In genomic region chr19:4296611-4297010, GRCm38 (mm10) we compare ENCODE assay signal across 13 mouse cellular contexts. TPM values are rescaled to one million over a fixed set of nuclear protein-coding genes. Genes with fewer than 3 reads are reported as not detected.
DNase-seq lines count a peak whose midpoint lies in the region; ATAC-seq lines count a peak whose summit lies in the region.
"Had no signal": no experiment of that assay in that cellular context is flagged by ENCODE, and none has a peak within 500 bp of the region (broad histone marks: within the 10 kb centered on the region; RNA-seq: fewer than 3 reads in every experiment).

No protein-coding gene starts in this region.

- H3K9ac ChIP-seq in heart, embryonic 16.5 days (ENCODE audit: low read length), result 0 out of 2 replicates have a peak overlapping the region, but pooled peaks have one; percentile 7
- H3K9ac ChIP-seq in neural tube, embryonic 15.5 days (replicated peaks), result 0 out of 2 replicates have a peak overlapping the region, but pooled peaks have one; percentile 1
- H3K9ac ChIP-seq in stomach, embryonic 16.5 days (ENCODE audit: low read length), result no peak overlapping the region
- H3K9ac ChIP-seq: forebrain, embryonic 15.5 days; heart, embryonic 15.5 days had no signal

- no peaks in the 10 kb centered on the region for H3K9me3 ChIP-seq in heart, embryonic 16.5 days (replicated peaks; ENCODE audit: control insufficient read depth, low read length)
- no peaks in the 10 kb centered on the region for H3K9me3 ChIP-seq in neural tube, embryonic 15.5 days (replicated peaks)
- H3K9me3 ChIP-seq in stomach, embryonic 16.5 days (replicated peaks; ENCODE audit: control insufficient read depth, low read length), result no peaks in the 10 kb centered on the region
- H3K9me3 ChIP-seq: forebrain, embryonic 15.5 days; heart, embryonic 15.5 days had no signal

- peaks cover 15% of the 10 kb centered on the region for H3K36me3 ChIP-seq in heart, embryonic 16.5 days (ENCODE audit: control insufficient read depth, insufficient read depth)
- H3K36me3 ChIP-seq in neural tube, embryonic 15.5 days, result peaks cover 21% of the 10 kb centered on the region
- H3K36me3 ChIP-seq in stomach, embryonic 16.5 days (ENCODE audit: control insufficient read depth, insufficient read depth, low read length), result peaks cover 11% of the 10 kb centered on the region

- H3K4me3 ChIP-seq in heart, embryonic 16.5 days (ENCODE audit: low read length), result no peak overlapping the region
- no peak overlapping the region for H3K4me3 ChIP-seq in neural tube, embryonic 15.5 days (replicated peaks)
- no peak overlapping the region for H3K4me3 ChIP-seq in brown adipose tissue, adult 24 weeks (ENCODE audit: insufficient read depth, low read depth, low read length)
- H3K4me3 ChIP-seq in stomach, embryonic 16.5 days (replicated peaks; ENCODE audit: low read length), result no peak overlapping the region
- H3K4me3 ChIP-seq: forebrain, embryonic 15.5 days; heart, embryonic 15.5 days had no signal

- H3K4me1 ChIP-seq in heart, embryonic 16.5 days (ENCODE audit: control insufficient read depth, insufficient read depth, low read length), result peaks cover 21% of the 10 kb centered on the region
- peaks cover 37% of the 10 kb centered on the region for H3K4me1 ChIP-seq in neural tube, embryonic 15.5 days
- H3K4me1 ChIP-seq in brown adipose tissue, adult 24 weeks (ENCODE audit: control insufficient read depth, insufficient read depth, insufficient read length, low read length), result peaks cover 68% of the 10 kb centered on the region
- H3K4me1 ChIP-seq in stomach, embryonic 16.5 days (ENCODE audit: control insufficient read depth, insufficient read depth, low read length), result peaks cover 41% of the 10 kb centered on the region

- ATAC-seq in heart, embryonic 16.5 days (replicated peaks; ENCODE audit: extremely low read depth, insufficient read depth, low FRiP score), result no peak
- ATAC-seq in neural tube, embryonic 15.5 days (ENCODE audit: low FRiP score), result no peak
- ATAC-seq in stomach, embryonic 16.5 days (ENCODE audit: insufficient read depth, low FRiP score), result no peak
- ATAC-seq: forebrain, embryonic 15.5 days had no signal

- no peaks in the 10 kb centered on the region for H3K27me3 ChIP-seq in heart, embryonic 16.5 days (ENCODE audit: control insufficient read depth, insufficient read depth, low read length)
- no peaks in the 10 kb centered on the region for H3K27me3 ChIP-seq in neural tube, embryonic 15.5 days (replicated peaks)
- no peaks in the 10 kb centered on the region for H3K27me3 ChIP-seq in stomach, embryonic 16.5 days (ENCODE audit: control insufficient read depth, insufficient read depth, low read length)
- H3K27me3 ChIP-seq: forebrain, embryonic 15.5 days; heart, embryonic 15.5 days had no signal

- no peak overlapping the region for H3K4me2 ChIP-seq in heart, embryonic 16.5 days (ENCODE audit: low read depth, low read length)
- H3K4me2 ChIP-seq in neural tube, embryonic 15.5 days, result no peak overlapping the region
- no peak overlapping the region for H3K4me2 ChIP-seq in stomach, embryonic 16.5 days (ENCODE audit: low read depth, low read length)
- H3K4me2 ChIP-seq: forebrain, embryonic 15.5 days; heart, embryonic 15.5 days had no signal

- peak overlapping the region; percentile 32; the same call in 1 of the 2 replicates for H3K27ac ChIP-seq in heart, embryonic 16.5 days (ENCODE audit: low read length)
- H3K27ac ChIP-seq in neural tube, embryonic 15.5 days (replicated peaks), result no peak overlapping the region
- 0 out of 2 replicates have a peak overlapping the region, but pooled peaks have one; percentile 1 for H3K27ac ChIP-seq in brown adipose tissue, adult 24 weeks (replicated peaks; ENCODE audit: low read depth, low read length)
- H3K27ac ChIP-seq in stomach, embryonic 16.5 days (ENCODE audit: low read length), result peak overlapping the region; percentile 56
- H3K27ac ChIP-seq: forebrain, embryonic 15.5 days; heart, embryonic 15.5 days had no signal

- DNase-seq in heart, adult 18-20 months, result no peak
- no peak for DNase-seq in neural tube, embryonic 10.5 days (ENCODE audit: extremely low spot score, low spot score)
- no peak for DNase-seq in urinary bladder, adult 2 months (ENCODE audit: low spot score)
- DNase-seq: cerebellum, adult 11-12 months; gastrocnemius, postnatal 14 days; kidney, postnatal 10 days; right cerebral cortex, adult 18-20 months had no signal

- 81% methylated on average over 2 of the region's 2 CpGs for WGBS in heart, embryonic 16.5 days
- WGBS in neural tube, embryonic 15.5 days, result 85% methylated on average over 2 of the region's 2 CpGs
- WGBS in stomach, embryonic 16.5 days, result 68% methylated on average over 2 of the region's 2 CpGs

RNA-seq across cellular contexts. Expression of gene Grk2, which starts 9.4 kb away (rescaled TPM):
- polyA plus RNA-seq in heart, embryonic 16.5 days (2015; fragmentation: Nextera tagmentation; extraction: Ambion mirVana), result 11.8 and 15.5 TPM in 2 replicates
- total RNA-seq in heart, adult 18-20 months (2021), result 10 to 100 TPM; 45.9 to 54.9 TPM
- polyA plus RNA-seq in neural tube, embryonic 15.5 days (2015; fragmentation: Nextera tagmentation; extraction: Ambion mirVana), result 26.2 and 31.3 TPM in 2 replicates
- polyA plus RNA-seq in brown adipose tissue, adult 24 weeks (2012; ENCODE audit: insufficient read depth, insufficient read length, missing spikeins), result 30.7 and 35.9 TPM in 2 replicates
- 18.0 and 20.0 TPM in 2 replicates for polyA plus RNA-seq in stomach, embryonic 16.5 days (2015; fragmentation: Nextera tagmentation; extraction: Ambion mirVana)
- polyA plus RNA-seq in urinary bladder, adult 2 months (2012; rRNA removed), result 69.4 and 74.6 TPM in 2 replicates

RNA-seq across cellular contexts. Expression of gene Ankrd13d, which starts 13.7 kb away (rescaled TPM):
- 1.4 and 2.4 TPM in 2 replicates for polyA plus RNA-seq in heart, embryonic 16.5 days (2015; fragmentation: Nextera tagmentation; extraction: Ambion mirVana)
- 1 to 10 TPM in 1 of 2 experiments, under 1 TPM in 1; 0.92 to 2.1 TPM for total RNA-seq in heart, adult 18-20 months (2021)
- polyA plus RNA-seq in neural tube, embryonic 15.5 days (2015; fragmentation: Nextera tagmentation; extraction: Ambion mirVana), result 63.0 and 75.4 TPM in 2 replicates
- polyA plus RNA-seq in brown adipose tissue, adult 24 weeks (2012; ENCODE audit: insufficient read depth, insufficient read length, missing spikeins), result 0.87 TPM in 1 of 2 replicates, not detected in the other
- polyA plus RNA-seq in stomach, embryonic 16.5 days (2015; fragmentation: Nextera tagmentation; extraction: Ambion mirVana), result 10.9 and 11.9 TPM in 2 replicates
- 13.6 and 18.6 TPM in 2 replicates for polyA plus RNA-seq in urinary bladder, adult 2 months (2012; rRNA removed)

RNA-seq across cellular contexts. Expression of gene Ssh3, which starts 27.6 kb away (rescaled TPM):
- 8.3 and 11.6 TPM in 2 replicates for polyA plus RNA-seq in heart, embryonic 16.5 days (2015; fragmentation: Nextera tagmentation; extraction: Ambion mirVana)
- total RNA-seq in heart, adult 18-20 months (2021), result 1 to 10 TPM; 5.6 to 7.4 TPM
- polyA plus RNA-seq in neural tube, embryonic 15.5 days (2015; fragmentation: Nextera tagmentation; extraction: Ambion mirVana), result 19.8 TPM in 2 replicates
- 3.3 and 4.8 TPM in 2 replicates for polyA plus RNA-seq in brown adipose tissue, adult 24 weeks (2012; ENCODE audit: insufficient read depth, insufficient read length, missing spikeins)
- 44.5 and 53.2 TPM in 2 replicates for polyA plus RNA-seq in stomach, embryonic 16.5 days (2015; fragmentation: Nextera tagmentation; extraction: Ambion mirVana)
- 83.3 and 90.8 TPM in 2 replicates for polyA plus RNA-seq in urinary bladder, adult 2 months (2012; rRNA removed)
